ENCODE assay signal across 8 mouse cellular contexts in the genomic region with DNA sequence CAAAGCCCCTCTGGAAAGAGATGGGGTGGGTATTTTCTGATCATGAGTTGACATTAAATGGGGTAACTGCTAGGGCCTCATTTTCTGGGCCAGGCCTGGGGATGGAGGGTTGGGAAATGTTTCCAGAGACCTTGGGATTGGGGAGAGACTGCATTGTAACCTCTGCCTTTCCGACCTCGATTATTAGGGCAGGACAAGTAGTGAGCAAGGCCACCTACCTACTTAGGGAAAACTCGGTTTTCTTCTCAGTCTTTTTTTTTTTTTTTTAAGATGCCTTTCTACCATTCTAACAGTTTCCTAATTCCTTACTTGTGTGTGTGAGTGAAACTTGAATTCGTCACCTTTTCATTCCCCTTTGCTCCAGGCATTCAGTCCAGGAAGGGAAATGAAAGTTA. TPM values are rescaled to one million over a fixed set of nuclear protein-coding genes. Genes with fewer than 3 reads are reported as not detected.
DNase-seq lines count a peak whose midpoint lies in the region; ATAC-seq and TF ChIP-seq lines count a peak whose summit lies in the region.

No protein-coding gene starts in this region.

- H3K36me3 ChIP-seq in testis, adult 2 months (ENCODE audit: control insufficient read depth, insufficient read depth, low read length): peaks cover 6% of the 10 kb centered on the region
- H3K36me3 ChIP-seq in limb, embryonic 13.5 days: peaks cover 33% of the 10 kb centered on the region
- H3K36me3 ChIP-seq in stomach, embryonic 16.5 days (ENCODE audit: control insufficient read depth, insufficient read depth, low read length): no peaks in the 10 kb centered on the region

- peak overlapping the region; percentile 99 for H3K9ac ChIP-seq in limb, embryonic 13.5 days
- H3K9ac ChIP-seq in stomach, embryonic 16.5 days (ENCODE audit: low read length): peak overlapping the region; percentile 93

- H3K4me2 ChIP-seq in limb, embryonic 13.5 days (replicated peaks): peak overlapping the region; percentile 73
- H3K4me2 ChIP-seq in stomach, embryonic 16.5 days (ENCODE audit: low read depth, low read length): peak overlapping the region; percentile 84

- 9% methylated on average over 4 of the region's 4 CpGs for WGBS in limb, embryonic 13.5 days
- WGBS in stomach, embryonic 16.5 days: 7% methylated on average over 4 of the region's 4 CpGs

- peak overlapping the region; percentile 98 for H3K27ac ChIP-seq in gastrocnemius, adult 2 months
- H3K27ac ChIP-seq in testis, adult 2 months (ENCODE audit: control insufficient read depth, insufficient read depth, low read depth, low read length): peak overlapping the region; percentile 89
- H3K27ac ChIP-seq in limb, embryonic 13.5 days: peak overlapping the region; percentile 93
- H3K27ac ChIP-seq in stomach, embryonic 16.5 days (ENCODE audit: low read length): peak overlapping the region; percentile 97

- no peak for ATAC-seq in limb, embryonic 13.5 days (ENCODE audit: low FRiP score, low read depth)
- no peak for ATAC-seq in stomach, embryonic 16.5 days (ENCODE audit: insufficient read depth, low FRiP score)

- TF ChIP-seq POLR2A in testis, adult 2 months (IDR thresholded peaks at IDR 0.05; ENCODE audit: control insufficient read depth, low read depth, low read length): no peak

- intact Hi-C loops in gastrocnemius, adult 2 months (cut with DNase I): loop anchor here (5.0 kb wide), 1 partner anchor 55 kb away; a partner anchor contains a TSS
- intact Hi-C loops in left cerebral cortex, postnatal 10 days (cut with DNase I): no loop called here

- no peak for TF ChIP-seq CTCF in gastrocnemius, adult 2 months (IDR thresholded peaks at IDR 0.05)
- TF ChIP-seq CTCF in testis, adult 2 months (IDR thresholded peaks at IDR 0.05; ENCODE audit: control insufficient read depth, insufficient read depth, insufficient replicate concordance, low read depth, low read length): no peak

- H3K27me3 ChIP-seq in testis, adult 2 months (ENCODE audit: control insufficient read depth, insufficient read depth, low read length): no peaks in the 10 kb centered on the region
- no peaks in the 10 kb centered on the region for H3K27me3 ChIP-seq in limb, embryonic 13.5 days
- H3K27me3 ChIP-seq in stomach, embryonic 16.5 days (ENCODE audit: control insufficient read depth, insufficient read depth, low read length): no peaks in the 10 kb centered on the region

- H3K4me1 ChIP-seq in testis, adult 2 months (ENCODE audit: control insufficient read depth, insufficient read depth, low read length): peaks cover 10% of the 10 kb centered on the region
- H3K4me1 ChIP-seq in limb, embryonic 13.5 days: peaks cover 18% of the 10 kb centered on the region
- peaks cover 15% of the 10 kb centered on the region for H3K4me1 ChIP-seq in stomach, embryonic 16.5 days (ENCODE audit: control insufficient read depth, insufficient read depth, low read length)

- no peak for DNase-seq in gastrocnemius, adult 2 months
- no peak for DNase-seq in gastrocnemius, adult 8-10 months (ENCODE audit: low spot score in 2 of 2)
- DNase-seq in testis, postnatal 10 days (ENCODE audit: low spot score): no peak
- DNase-seq in left cerebral cortex, postnatal 10 days (ENCODE audit: extremely low spot score in 1 of 2, low spot score in 2 of 2): no peak
- DNase-seq in B cell, adult 2 months: no peak

- H3K4me3 ChIP-seq in gastrocnemius, adult 2 months: peak overlapping the region; percentile 97
- peak overlapping the region; percentile 91 for H3K4me3 ChIP-seq in testis, adult 2 months (ENCODE audit: control insufficient read depth, low read depth, low read length)
- peak overlapping the region; percentile 95 for H3K4me3 ChIP-seq in limb, embryonic 13.5 days
- H3K4me3 ChIP-seq in stomach, embryonic 16.5 days (replicated peaks; ENCODE audit: low read length): peak overlapping the region; percentile 63

- H3K9me3 ChIP-seq in limb, embryonic 13.5 days: no peaks in the 10 kb centered on the region
- H3K9me3 ChIP-seq in stomach, embryonic 16.5 days (replicated peaks; ENCODE audit: control insufficient read depth, low read length): no peaks in the 10 kb centered on the region

RNA-seq across cellular contexts. Expression of a gene that starts 3.9 kb away (rescaled TPM):
- total RNA-seq in gastrocnemius, adult 2 months (2021): 10 to 100 TPM; 42.1 to 44.7 TPM
- total RNA-seq in gastrocnemius, adult 8-10 months (2022): 10 to 100 TPM; 37.2 to 49.4 (median 40.8) TPM
- 90.1 and 92.2 TPM in 2 replicates for polyA plus RNA-seq in testis, adult 2 months (2012; rRNA removed)
- 21.5 and 23.7 TPM in 2 replicates for polyA plus RNA-seq in limb, embryonic 13.5 days (2015; fragmentation: Nextera tagmentation; extraction: Ambion mirVana)
- 10.5 TPM in 2 replicates for polyA plus RNA-seq in stomach, embryonic 16.5 days (2015; fragmentation: Nextera tagmentation; extraction: Ambion mirVana)
- 10 to 100 TPM; 47.5 to 49.6 TPM for total RNA-seq in left cerebral cortex, postnatal 10 days (2021)

RNA-seq across cellular contexts. Expression of a gene that starts 35.8 kb away (rescaled TPM):
- total RNA-seq in gastrocnemius, adult 2 months (2021): not detected
- not detected for total RNA-seq in gastrocnemius, adult 8-10 months (2022)
- not detected in 2 replicates for polyA plus RNA-seq in testis, adult 2 months (2012; rRNA removed)
- not detected in 2 replicates for polyA plus RNA-seq in limb, embryonic 13.5 days (2015; fragmentation: Nextera tagmentation; extraction: Ambion mirVana)
- polyA plus RNA-seq in stomach, embryonic 16.5 days (2015; fragmentation: Nextera tagmentation; extraction: Ambion mirVana): not detected in 2 replicates
- not detected for total RNA-seq in left cerebral cortex, postnatal 10 days (2021)

RNA-seq across cellular contexts. Expression of a gene that starts 56.2 kb away (rescaled TPM):
- 1 to 10 TPM; 7.8 to 8.4 TPM for total RNA-seq in gastrocnemius, adult 2 months (2021)
- 1 to 10 TPM; 7.8 to 8.1 (median 8.0) TPM for total RNA-seq in gastrocnemius, adult 8-10 months (2022)
- polyA plus RNA-seq in testis, adult 2 months (2012; rRNA removed): 20.7 and 26.4 TPM in 2 replicates
- 51.7 and 52.1 TPM in 2 replicates for polyA plus RNA-seq in limb, embryonic 13.5 days (2015; fragmentation: Nextera tagmentation; extraction: Ambion mirVana)
- 32.1 and 32.8 TPM in 2 replicates for polyA plus RNA-seq in stomach, embryonic 16.5 days (2015; fragmentation: Nextera tagmentation; extraction: Ambion mirVana)
- 10 to 100 TPM; 19.7 to 21.6 TPM for total RNA-seq in left cerebral cortex, postnatal 10 days (2021)
